Mouse (Mus musculus) cortical plate, adult 2 months (tissue): ENCODE data around the gene Arl6ip1.

Experiments
- CTCF ChIP-seq: fragments of 200-500 bp; IDR thresholded peaks from 2 replicates; pipeline ENCODE4 v1.5.1; 2011; ENCODE audit warnings: mild to moderate bottlenecking, control low read depth, low read length; ENCODE audit not compliant: insufficient read depth; ENCODE audit errors: extremely low read depth
- POLR2A ChIP-seq: fragments of 200-500 bp; IDR thresholded peaks from 2 replicates; pipeline ENCODE4 v1.6.1; 2011; ENCODE audit warnings: mild to moderate bottlenecking, low read length, control low read depth; ENCODE audit not compliant: insufficient read depth; ENCODE audit errors: extremely low read depth

DNA sequence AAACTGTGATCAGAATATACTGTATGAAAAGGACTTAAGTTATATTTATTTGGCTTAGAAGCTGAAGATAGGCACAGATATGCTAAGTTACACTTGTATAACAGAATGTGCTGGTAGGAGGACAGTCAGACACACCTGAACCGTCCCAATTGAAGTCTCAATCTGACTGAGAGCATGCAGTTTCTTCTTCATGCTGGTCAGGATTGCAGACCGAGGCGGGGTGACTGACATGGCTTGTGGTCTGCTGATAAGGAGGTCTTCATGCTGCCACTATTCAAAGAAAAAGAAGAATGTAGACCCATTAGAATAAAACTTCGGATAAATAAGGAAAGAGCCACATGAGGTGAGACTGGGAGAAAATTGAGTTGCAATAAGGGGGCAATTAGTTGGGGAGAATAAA, 13.7 kb upstream of the Arl6ip1 start:
- TF ChIP-seq CTCF (no peak), POLR2A (no peak)
